Mouse (Mus musculus) liver, embryonic 14.5 days (tissue): Measurements from ENCODE around the gene Usp46.

Source experiments
- CTCF ChIP-seq: IDR thresholded peaks from 2 replicates; pipeline ENCODE4 v1.5.1; 2016; ENCODE audit warnings: antibody characterized with exemption, low read depth, control low read depth
- EP300 ChIP-seq: IDR thresholded peaks from 2 replicates; pipeline ENCODE4 v1.6.1; 2016; ENCODE audit warnings: antibody characterized with exemption, low read depth

- TF ChIP-seq CTCF (no peak), EP300 (no peak)
Observed at GRCm38 (mm10) chr5:74105445-74105844, 37.2 kb upstream of the Usp46 start.
